Mouse (Mus musculus): ENCODE measurements around the gene Lekr1. TPM values are rescaled to one million over a fixed set of nuclear protein-coding genes. Genes with fewer than 3 reads are reported as not detected.

The Lekr1 gene
- 4.8 and 7.2 TPM in 2 replicates for polyA plus RNA-seq (2015; fragmentation: Nextera tagmentation; extraction: Ambion mirVana)

- Histone ChIP-seq H3K27me3 (no peaks in the 10 kb centered on the region), H3K9me3 (replicated peaks) (no peaks in the 10 kb centered on the region), H3K9ac (peak within 1 kb of the TSS; percentile 83), H3K4me2 (peak within 1 kb of the TSS; percentile 87), H3K27ac (peak within 1 kb of the TSS; percentile 44), H3K36me3 (no peaks in the 10 kb centered on the region), H3K4me1 (replicated peaks) (peaks cover 6% of the 10 kb centered on the region; the same call in 1 of the 2 replicates), H3K4me3 (peak within 1 kb of the TSS; percentile 84)
- peak; percentile 79 for ATAC-seq (replicated peaks; ENCODE audit: insufficient number of reproducible peaks, insufficient read depth, low FRiP score, low read depth)
- 1% methylated on average over 73 of the region's 73 CpGs for WGBS
Measured at GRCm38 (mm10) chr3:65665977-65666766, at the start of gene Lekr1. TSS of gene Lekr1 (plus strand) at chr3:65666228.

- Histone ChIP-seq H3K27ac (no peak overlapping the region), H3K4me3 (no peak overlapping the region), H3K4me2 (no peak overlapping the region), H3K4me1 (replicated peaks) (0 out of 2 replicates have a peak, but pooled peaks cover 2% of the 10 kb centered on the region), H3K9me3 (replicated peaks) (no peaks in the 10 kb centered on the region), H3K27me3 (no peaks in the 10 kb centered on the region), H3K36me3 (no peaks in the 10 kb centered on the region), H3K9ac (no peak overlapping the region)
- 48% methylated on average over 5 of the region's 5 CpGs for WGBS
- no peak for ATAC-seq (replicated peaks; ENCODE audit: insufficient number of reproducible peaks, insufficient read depth, low FRiP score, low read depth)
Measured at GRCm38 (mm10) chr3:65617507-65617906, 48.5 kb upstream of the Lekr1 start.

- no peaks in the 10 kb centered on the region for H3K9me3 ChIP-seq (replicated peaks)
- H3K27ac ChIP-seq, result no peak overlapping the region
- WGBS, result 93% methylated on average over 4 of the region's 4 CpGs
- H3K36me3 ChIP-seq, result no peaks in the 10 kb centered on the region
- H3K4me1 ChIP-seq (replicated peaks), result no peaks in the 10 kb centered on the region
- no peak overlapping the region for H3K9ac ChIP-seq
- no peak overlapping the region for H3K4me2 ChIP-seq
- no peak for ATAC-seq (replicated peaks; ENCODE audit: insufficient number of reproducible peaks, insufficient read depth, low FRiP score, low read depth)
- no peak overlapping the region for H3K4me3 ChIP-seq
- no peaks in the 10 kb centered on the region for H3K27me3 ChIP-seq
Measured at GRCm38 (mm10) chr3:65619340-65619739, 46.7 kb upstream of the Lekr1 start.

GRCm38 (mm10) chr3:65623057-65623456 lies 43.0 kb upstream of the Lekr1 start:
- no peak overlapping the region for H3K4me3 ChIP-seq
- no peak overlapping the region for H3K9ac ChIP-seq
- H3K36me3 ChIP-seq, result no peaks in the 10 kb centered on the region
- H3K4me2 ChIP-seq, result no peak overlapping the region
- no peaks in the 10 kb centered on the region for H3K4me1 ChIP-seq (replicated peaks)
- no peaks in the 10 kb centered on the region for H3K9me3 ChIP-seq (replicated peaks)
- no peak for ATAC-seq (replicated peaks; ENCODE audit: insufficient number of reproducible peaks, insufficient read depth, low FRiP score, low read depth)
- WGBS, result 87% methylated on average over 6 of the region's 6 CpGs
- H3K27me3 ChIP-seq, result no peaks in the 10 kb centered on the region
- no peak overlapping the region for H3K27ac ChIP-seq

GRCm38 (mm10) chr3:65625496-65626289 lies 40.3 kb upstream of the Lekr1 start:
- no peaks in the 10 kb centered on the region for H3K36me3 ChIP-seq
- H3K4me1 ChIP-seq (replicated peaks), result no peaks in the 10 kb centered on the region
- H3K9me3 ChIP-seq (replicated peaks), result no peaks in the 10 kb centered on the region
- no peak overlapping the region for H3K4me2 ChIP-seq
- 60% methylated on average over 8 of the region's 8 CpGs for WGBS
- H3K9ac ChIP-seq, result no peak overlapping the region
- no peak overlapping the region for H3K4me3 ChIP-seq
- H3K27ac ChIP-seq, result no peak overlapping the region
- no peaks in the 10 kb centered on the region for H3K27me3 ChIP-seq
- no peak for ATAC-seq (replicated peaks; ENCODE audit: insufficient number of reproducible peaks, insufficient read depth, low FRiP score, low read depth)

- no peak overlapping the region for H3K27ac ChIP-seq
- no peaks in the 10 kb centered on the region for H3K36me3 ChIP-seq
- H3K4me2 ChIP-seq, result no peak overlapping the region
- H3K9me3 ChIP-seq (replicated peaks), result no peaks in the 10 kb centered on the region
- no peaks in the 10 kb centered on the region for H3K4me1 ChIP-seq (replicated peaks)
- ATAC-seq (replicated peaks; ENCODE audit: insufficient number of reproducible peaks, insufficient read depth, low FRiP score, low read depth), result no peak
- H3K4me3 ChIP-seq, result no peak overlapping the region
- no peak overlapping the region for H3K9ac ChIP-seq
- WGBS, result 79% methylated on average over 7 of the region's 7 CpGs
- H3K27me3 ChIP-seq, result no peaks in the 10 kb centered on the region
Measured at GRCm38 (mm10) chr3:65626290-65626914, 39.6 kb upstream of the Lekr1 start.

GRCm38 (mm10) chr3:65627021-65627706 lies 38.9 kb upstream of the Lekr1 start:
- 80% methylated on average over 6 of the region's 6 CpGs for WGBS
- H3K9me3 ChIP-seq (replicated peaks), result no peaks in the 10 kb centered on the region
- no peak overlapping the region for H3K4me2 ChIP-seq
- H3K36me3 ChIP-seq, result no peaks in the 10 kb centered on the region
- no peak for ATAC-seq (replicated peaks; ENCODE audit: insufficient number of reproducible peaks, insufficient read depth, low FRiP score, low read depth)
- no peak overlapping the region for H3K4me3 ChIP-seq
- H3K4me1 ChIP-seq (replicated peaks), result no peaks in the 10 kb centered on the region
- H3K27me3 ChIP-seq, result no peaks in the 10 kb centered on the region
- H3K9ac ChIP-seq, result no peak overlapping the region
- no peak overlapping the region for H3K27ac ChIP-seq

- no peak overlapping the region for H3K4me3 ChIP-seq
- H3K27me3 ChIP-seq, result no peaks in the 10 kb centered on the region
- no peak overlapping the region for H3K27ac ChIP-seq
- H3K9ac ChIP-seq, result no peak overlapping the region
- ATAC-seq (replicated peaks; ENCODE audit: insufficient number of reproducible peaks, insufficient read depth, low FRiP score, low read depth), result no peak
- H3K4me1 ChIP-seq (replicated peaks), result no peaks in the 10 kb centered on the region
- H3K9me3 ChIP-seq (replicated peaks), result no peaks in the 10 kb centered on the region
- no peaks in the 10 kb centered on the region for H3K36me3 ChIP-seq
- 87% methylated on average over 2 of the region's 2 CpGs for WGBS
- H3K4me2 ChIP-seq, result no peak overlapping the region
Measured at GRCm38 (mm10) chr3:65627707-65628028, 38.4 kb upstream of the Lekr1 start.

- no peaks in the 10 kb centered on the region for H3K27me3 ChIP-seq
- H3K36me3 ChIP-seq, result no peaks in the 10 kb centered on the region
- no peaks in the 10 kb centered on the region for H3K9me3 ChIP-seq (replicated peaks)
- H3K4me1 ChIP-seq (replicated peaks), result no peaks in the 10 kb centered on the region
- H3K4me2 ChIP-seq, result no peak overlapping the region
- no peak overlapping the region for H3K4me3 ChIP-seq
- 80% methylated on average over 9 of the region's 9 CpGs for WGBS
- no peak for ATAC-seq (replicated peaks; ENCODE audit: insufficient number of reproducible peaks, insufficient read depth, low FRiP score, low read depth)
- H3K9ac ChIP-seq, result no peak overlapping the region
- no peak overlapping the region for H3K27ac ChIP-seq
Measured at GRCm38 (mm10) chr3:65629565-65630112, 36.4 kb upstream of the Lekr1 start.

- ATAC-seq (replicated peaks; ENCODE audit: insufficient number of reproducible peaks, insufficient read depth, low FRiP score, low read depth), result no peak
- no peaks in the 10 kb centered on the region for H3K9me3 ChIP-seq (replicated peaks)
- H3K9ac ChIP-seq, result no peak overlapping the region
- H3K4me1 ChIP-seq (replicated peaks), result no peaks in the 10 kb centered on the region
- H3K4me3 ChIP-seq, result no peak overlapping the region
- H3K36me3 ChIP-seq, result no peaks in the 10 kb centered on the region
- H3K27me3 ChIP-seq, result no peaks in the 10 kb centered on the region
- no peak overlapping the region for H3K27ac ChIP-seq
- 52% methylated on average over 4 of the region's 4 CpGs for WGBS
- no peak overlapping the region for H3K4me2 ChIP-seq
Measured at GRCm38 (mm10) chr3:65633604-65634003, 32.4 kb upstream of the Lekr1 start.

- H3K4me1 ChIP-seq (replicated peaks), result no peaks in the 10 kb centered on the region
- no peak overlapping the region for H3K27ac ChIP-seq
- H3K4me3 ChIP-seq, result no peak overlapping the region
- H3K36me3 ChIP-seq, result no peaks in the 10 kb centered on the region
- no peaks in the 10 kb centered on the region for H3K9me3 ChIP-seq (replicated peaks)
- peak; percentile 72; the same call in 1 of the 2 replicates for ATAC-seq (replicated peaks; ENCODE audit: insufficient number of reproducible peaks, insufficient read depth, low FRiP score, low read depth)
- 25% methylated on average over 9 of the region's 9 CpGs for WGBS
- H3K9ac ChIP-seq, result no peak overlapping the region
- H3K4me2 ChIP-seq, result peak overlapping the region; percentile 23
- H3K27me3 ChIP-seq, result no peaks in the 10 kb centered on the region
Measured at GRCm38 (mm10) chr3:65635983-65636382, 30.0 kb upstream of the Lekr1 start.

Measured in heart, embryonic 15.5 days (tissue).